Mouse (Mus musculus) heart, postnatal 0 days (tissue): Measurements from ENCODE around the gene Rnf38. TPM values are rescaled to one million over a fixed set of nuclear protein-coding genes. Genes with fewer than 3 reads are reported as not detected.
A peak's percentile ranks its signal among the peaks of the same experiment; 100 is the strongest.

Experiments used
- ATAC-seq: fragments of 200-750 bp; cut with Nextera tagmentation; 2 replicates; pipeline ENCODE4 v1.8.0; 2017; ENCODE audit warnings: low read depth, moderate number of reproducible peaks, moderate library complexity; ENCODE audit not compliant: insufficient read depth
- DNase-seq: peaks from one replicate; pipeline ENCODE4 v3.0.0-alpha.2; 2016; ENCODE audit warnings: low spot score
- H3K27ac ChIP-seq: fragments of 300-500 bp; sonication (generic); 2 replicates; pipeline ENCODE4 v1.5.1; 2014; ENCODE audit warnings: low read depth, mild to moderate bottlenecking
- H3K27me3 ChIP-seq: fragments of 300-500 bp; sonication (generic); 2 replicates; pipeline ENCODE4 v1.6.1; 2014; ENCODE audit warnings: low read length, mixed read lengths; ENCODE audit not compliant: control insufficient read depth, insufficient read depth
- H3K36me3 ChIP-seq: fragments of 300-500 bp; sonication (generic); replicated peaks from 2 replicates; pipeline ENCODE4 v1.6.1; 2014; ENCODE audit warnings: low read length, mixed read lengths; ENCODE audit not compliant: control insufficient read depth, insufficient read depth
- H3K4me1 ChIP-seq: fragments of 300-500 bp; sonication (generic); 2 replicates; pipeline ENCODE4 v1.6.1; 2014; ENCODE audit warnings: antibody characterized with exemption; ENCODE audit not compliant: control insufficient read depth, insufficient read depth
- H3K4me2 ChIP-seq: fragments of 300-500 bp; sonication (generic); 2 replicates; pipeline ENCODE4 v1.6.1; 2014; ENCODE audit warnings: low read depth, mild to moderate bottlenecking, low read length, moderate library complexity
- H3K4me3 ChIP-seq: fragments of 300-500 bp; sonication (generic); 2 replicates; pipeline ENCODE4 v1.5.1; 2014; ENCODE audit warnings: low read depth, low read length
- H3K9ac ChIP-seq: fragments of 300-500 bp; sonication (generic); replicated peaks from 2 replicates; pipeline ENCODE4 v1.6.1; 2014; ENCODE audit warnings: low read depth, low read length, mixed read lengths
- H3K9me3 ChIP-seq: fragments of 300-500 bp; sonication (generic); replicated peaks from 2 replicates; pipeline ENCODE4 v1.6.1; 2016; ENCODE audit warnings: low read length; ENCODE audit not compliant: control insufficient read depth
- CTCF ChIP-seq: IDR thresholded peaks from 2 replicates; pipeline ENCODE4 v1.5.1; 2016; ENCODE audit warnings: antibody characterized with exemption, control low read depth, low read depth
- EP300 ChIP-seq: IDR thresholded peaks from 2 replicates; pipeline ENCODE4 v1.6.1; 2016; ENCODE audit warnings: antibody characterized with exemption, low read depth
- WGBS: fragments of 180-500 bp; shearing (Covaris S2); extraction: QIAGEN DNeasy Blood & Tissue Kit; methylation state at CpG from one replicate; pipeline ENCODE4 v1.1.7; 2014; 5-methylcytosine and 5-hydroxymethylcytosine counted together
- polyA plus RNA-seq: library from polyadenylated mRNA; unstranded; fragments of >200 nt; fragmentation: Nextera tagmentation; extraction: Ambion mirVana; gene quantifications from 2 replicates; pipeline ENCODE4 v1.2.1, GENCODE M21; 2015
- total RNA-seq: library from RNA; depleted of rRNA; stranded (reverse); fragments of >200 nt; gene quantifications from 2 replicates; pipeline ENCODE4 v1.2.3, GENCODE M21; 2014; ENCODE audit warnings: low replicate concordance

Gene Rnf38
- total and polyA plus RNA-seq, 2 experiments from 2014 or later, result 7.3 to 41.1 TPM

GRCm38 (mm10) chr4:44249705-44250104, 16.1 kb upstream of the Rnf38 start:
- DNase-seq (no peak), ATAC-seq (no peak)
- Histone ChIP-seq H3K9me3 (no peaks in the 10 kb centered on the region), H3K9ac (no peak overlapping the region), H3K27ac (no peak overlapping the region), H3K27me3 (no peaks in the 10 kb centered on the region), H3K4me3 (no peak overlapping the region), H3K4me2 (peak overlapping the region; percentile 18; the same call in 1 of the 2 replicates), H3K4me1 (no peaks in the 10 kb centered on the region), H3K36me3 (no peaks in the 10 kb centered on the region)
- TF ChIP-seq EP300 (no peak), CTCF (no peak)
- 6% methylated on average over 10 of the region's 10 CpGs for WGBS

- H3K9me3 ChIP-seq, result no peaks in the 10 kb centered on the region
- ATAC-seq (no peak), DNase-seq (no peak)
- H3K4me3 ChIP-seq, result no peak overlapping the region
- H3K9ac ChIP-seq, result no peak overlapping the region
- no peak overlapping the region for H3K4me2 ChIP-seq
- H3K27me3 ChIP-seq, result no peaks in the 10 kb centered on the region
- TF ChIP-seq CTCF (no peak), EP300 (no peak)
- H3K27ac ChIP-seq, result no peak overlapping the region
- no peaks in the 10 kb centered on the region for H3K4me1 ChIP-seq
- no peaks in the 10 kb centered on the region for H3K36me3 ChIP-seq
- WGBS, result 21% methylated on average over 18 of the region's 18 CpGs
Observed at GRCm38 (mm10) chr4:44247051-44247939, 13.7 kb upstream of the Rnf38 start.

DNA sequence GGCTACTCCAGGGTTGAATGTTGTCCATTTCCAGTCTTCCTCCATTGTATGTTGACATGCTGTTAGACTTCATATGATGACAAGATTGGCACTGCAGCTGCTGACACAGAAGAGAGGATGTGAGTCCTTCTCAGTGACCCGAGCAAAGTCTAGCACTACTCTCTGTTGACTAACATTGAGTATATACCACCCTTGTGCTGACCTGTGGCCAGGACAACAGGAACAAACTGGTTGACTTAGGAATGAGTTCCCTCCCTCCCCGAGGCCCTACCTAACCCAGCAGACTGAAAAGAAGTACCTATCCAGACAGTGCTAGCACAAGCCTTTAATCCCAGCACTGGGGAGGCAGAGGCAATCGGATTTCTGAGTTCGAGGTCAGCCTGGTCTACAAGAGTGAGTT, 12.7 kb upstream of the Rnf38 start:
- ATAC-seq, result no peak
- no peak for TF ChIP-seq CTCF
- TF ChIP-seq EP300, result no peak
- Histone ChIP-seq H3K4me2 (no peak overlapping the region), H3K27ac (no peak overlapping the region), H3K36me3 (no peaks in the 10 kb centered on the region), H3K4me1 (no peaks in the 10 kb centered on the region), H3K9ac (no peak overlapping the region), H3K4me3 (no peak overlapping the region), H3K9me3 (no peaks in the 10 kb centered on the region), H3K27me3 (no peaks in the 10 kb centered on the region)
- DNase-seq, result no peak
- 77% methylated on average over 4 of the region's 4 CpGs for WGBS

DNA sequence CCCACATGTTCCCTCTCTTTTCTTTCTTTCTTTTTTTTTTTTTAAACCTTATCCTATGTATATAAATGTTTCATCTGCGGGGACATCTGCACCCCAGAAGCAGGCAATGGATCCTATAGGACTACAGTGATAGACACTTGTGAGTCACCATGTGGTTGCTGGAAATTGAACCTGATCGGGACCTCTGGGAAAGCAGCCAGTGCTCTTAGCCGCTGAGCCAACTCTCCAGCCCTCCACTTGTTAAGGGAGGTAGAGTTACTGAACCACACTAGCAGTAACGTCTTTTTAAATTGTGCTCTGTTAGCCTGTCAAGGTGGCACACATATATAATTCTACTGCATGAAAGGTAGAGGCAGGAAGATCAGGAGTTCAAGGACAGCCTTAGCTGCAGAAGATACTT, 8.0 kb upstream of the Rnf38 start:
- H3K36me3 ChIP-seq, result no peaks in the 10 kb centered on the region
- no peak overlapping the region for H3K4me3 ChIP-seq
- no peaks in the 10 kb centered on the region for H3K27me3 ChIP-seq
- no peaks in the 10 kb centered on the region for H3K4me1 ChIP-seq
- no peak overlapping the region for H3K4me2 ChIP-seq
- no peak overlapping the region for H3K27ac ChIP-seq
- WGBS, result 35% methylated on average over 4 of the region's 4 CpGs
- ATAC-seq (no peak), DNase-seq (no peak)
- no peaks in the 10 kb centered on the region for H3K9me3 ChIP-seq
- TF ChIP-seq EP300 (no peak), CTCF (no peak)
- H3K9ac ChIP-seq, result no peak overlapping the region

- Histone ChIP-seq H3K4me2 (no peak overlapping the region), H3K27me3 (no peaks in the 10 kb centered on the region), H3K4me3 (no peak overlapping the region), H3K9ac (no peak overlapping the region), H3K9me3 (no peaks in the 10 kb centered on the region), H3K36me3 (no peaks in the 10 kb centered on the region), H3K4me1 (peaks cover 16% of the 10 kb centered on the region), H3K27ac (no peak overlapping the region)
- TF ChIP-seq CTCF, result no peak
- TF ChIP-seq EP300, result no peak
- DNase-seq (no peak), ATAC-seq (no peak)
- 92% methylated on average over 2 of the region's 2 CpGs for WGBS
Observed at GRCm38 (mm10) chr4:44235946-44236345, 2.4 kb upstream of the Rnf38 start.
